8 mouse cellular contexts compared by ENCODE assay signal in genomic region chr7:3617242-3617995, GRCm38 (mm10). TPM values are rescaled to one million over a fixed set of nuclear protein-coding genes. Genes with fewer than 3 reads are reported as not detected.
DNase-seq lines count a peak whose midpoint lies in the region; ATAC-seq and TF ChIP-seq lines count a peak whose summit lies in the region.

TSS of gene Ndufa3 (plus strand) at chr7:3617373.

- no peaks in the 10 kb centered on the region for H3K27me3 ChIP-seq in embryonic facial prominence, embryonic 15.5 days
- H3K27me3 ChIP-seq in limb, embryonic 14.5 days (ENCODE audit: control insufficient read depth, insufficient read depth, low read length), result no peaks in the 10 kb centered on the region
- H3K27me3 ChIP-seq in midbrain, postnatal 0 days (ENCODE audit: insufficient read depth, low read length), result no peaks in the 10 kb centered on the region

- H3K9ac ChIP-seq in embryonic facial prominence, embryonic 15.5 days, result peak within 1 kb of the TSS; percentile 77
- peak within 1 kb of the TSS; percentile 74 for H3K9ac ChIP-seq in limb, embryonic 14.5 days (ENCODE audit: low read depth, low read length, severe bottlenecking)
- peak within 1 kb of the TSS; percentile 66 for H3K9ac ChIP-seq in midbrain, postnatal 0 days (replicated peaks; ENCODE audit: low read length, poor library complexity, severe bottlenecking)

- no peak for TF ChIP-seq CTCF in bone marrow, adult 2 months (IDR thresholded peaks at IDR 0.05; ENCODE audit: control insufficient read depth, insufficient read depth, low read length)
- TF ChIP-seq CTCF in midbrain, postnatal 0 days (IDR thresholded peaks at IDR 0.05), result no peak

- H3K4me2 ChIP-seq in embryonic facial prominence, embryonic 15.5 days (replicated peaks), result peak within 1 kb of the TSS; percentile 66
- peak within 1 kb of the TSS; percentile 62 for H3K4me2 ChIP-seq in limb, embryonic 14.5 days (replicated peaks; ENCODE audit: low read depth, low read length, severe bottlenecking)
- peak within 1 kb of the TSS; percentile 71 for H3K4me2 ChIP-seq in midbrain, postnatal 0 days (ENCODE audit: low read depth, low read length, poor library complexity, severe bottlenecking)

- under 1% methylated on average over 32 of the region's 32 CpGs for WGBS in bone marrow, adult 2 months
- 1% methylated on average over 32 of the region's 32 CpGs for WGBS in embryonic facial prominence, embryonic 15.5 days
- WGBS in limb, embryonic 14.5 days, result under 1% methylated on average over 32 of the region's 32 CpGs
- 1% methylated on average over 31 of the region's 32 CpGs for WGBS in midbrain, postnatal 0 days

- TF ChIP-seq POLR2A in bone marrow, adult 2 months (IDR thresholded peaks at IDR 0.05; ENCODE audit: borderline replicate concordance, control insufficient read depth, low read depth, low read length), result peak; percentile 54; the same call in 1 of the 2 replicates
- TF ChIP-seq POLR2A in limb, embryonic 14.5 days (IDR thresholded peaks at IDR 0.05; ENCODE audit: borderline replicate concordance, extremely low read depth, insufficient read depth, insufficient read length), result peak; percentile 42; the same call in 1 of the 2 replicates

- no peaks in the 10 kb centered on the region for H3K4me1 ChIP-seq in bone marrow, adult 2 months (ENCODE audit: control insufficient read depth, insufficient read depth, low read length)
- H3K4me1 ChIP-seq in embryonic facial prominence, embryonic 15.5 days, result peaks cover 6% of the 10 kb centered on the region; the same call in 1 of the 2 replicates
- H3K4me1 ChIP-seq in limb, embryonic 14.5 days (ENCODE audit: control insufficient read depth, insufficient read depth, low read length), result peaks cover 3% of the 10 kb centered on the region; the same call in 1 of the 2 replicates
- H3K4me1 ChIP-seq in midbrain, postnatal 0 days (ENCODE audit: insufficient read depth, low read length), result peaks cover 5% of the 10 kb centered on the region; the same call in 1 of the 2 replicates

- H3K4me3 ChIP-seq in bone marrow, adult 2 months (replicated peaks; ENCODE audit: control insufficient read depth, low read depth, low read length), result peak within 1 kb of the TSS; percentile 76
- peak within 1 kb of the TSS; percentile 83 for H3K4me3 ChIP-seq in embryonic facial prominence, embryonic 15.5 days (replicated peaks)
- peak within 1 kb of the TSS; percentile 69 for H3K4me3 ChIP-seq in limb, embryonic 14.5 days (replicated peaks; ENCODE audit: low read length)
- H3K4me3 ChIP-seq in midbrain, postnatal 0 days (ENCODE audit: low read depth, low read length), result peak within 1 kb of the TSS; percentile 66

- peak; percentile 96 for DNase-seq in A20 (ENCODE audit: low read depth, low spot score)
- peak; percentile 87 for DNase-seq in heart, adult 8-10 months (ENCODE audit: low spot score)
- DNase-seq in kidney, adult 9 months, result peak; percentile 90
- DNase-seq in limb, embryonic 14.5 days (ENCODE audit: low spot score), result peak; percentile 85
- peak; percentile 95 for DNase-seq in midbrain, postnatal 0 days (ENCODE audit: low spot score)
- DNase-seq in spleen, postnatal 14 days (ENCODE audit: low spot score in 2 of 2), result peak; percentile 65 to 74

- H3K27ac ChIP-seq in bone marrow, adult 2 months (ENCODE audit: control insufficient read depth, insufficient read depth, low read depth, low read length, poor library complexity), result peak within 1 kb of the TSS; percentile 13; the same call in 1 of the 2 replicates
- H3K27ac ChIP-seq in embryonic facial prominence, embryonic 15.5 days (replicated peaks), result peak within 1 kb of the TSS; percentile 86
- 0 out of 2 replicates have a peak within 1 kb of the TSS, but pooled peaks have one; percentile 55 for H3K27ac ChIP-seq in limb, embryonic 14.5 days (replicated peaks; ENCODE audit: low read depth, low read length)
- peak within 1 kb of the TSS; percentile 75 for H3K27ac ChIP-seq in midbrain, postnatal 0 days (ENCODE audit: low read depth, low read length)

- H3K9me3 ChIP-seq in embryonic facial prominence, embryonic 15.5 days (replicated peaks), result no peaks in the 10 kb centered on the region
- no peaks in the 10 kb centered on the region for H3K9me3 ChIP-seq in limb, embryonic 14.5 days (ENCODE audit: control insufficient read depth, low read length)
- H3K9me3 ChIP-seq in midbrain, postnatal 0 days (ENCODE audit: low read length), result no peaks in the 10 kb centered on the region

- peak; percentile 92 for ATAC-seq in embryonic facial prominence, embryonic 15.5 days (ENCODE audit: insufficient number of reproducible peaks, low FRiP score, low TSS enrichment, low read depth)
- ATAC-seq in limb, embryonic 14.5 days (ENCODE audit: low FRiP score, low read depth), result peak; percentile 97
- peak; percentile 96 for ATAC-seq in midbrain, postnatal 0 days (ENCODE audit: low FRiP score)

- peaks cover 22% of the 10 kb centered on the region for H3K36me3 ChIP-seq in embryonic facial prominence, embryonic 15.5 days
- peaks cover 24% of the 10 kb centered on the region for H3K36me3 ChIP-seq in limb, embryonic 14.5 days (ENCODE audit: control insufficient read depth, insufficient read depth, low read length)
- H3K36me3 ChIP-seq in midbrain, postnatal 0 days (ENCODE audit: insufficient read depth, low read length), result peaks cover 18% of the 10 kb centered on the region

RNA-seq across cellular contexts. Expression of gene Ndufa3, which starts in this region (rescaled TPM):
- 372 and 377 TPM in 2 replicates for polyA plus RNA-seq in bone marrow, adult 2 months (2011; ENCODE audit: insufficient read depth, insufficient read length, low replicate concordance, missing spikeins)
- polyA plus RNA-seq in embryonic facial prominence, embryonic 15.5 days (2015; fragmentation: Nextera tagmentation; extraction: Ambion mirVana), result 483 and 493 TPM in 2 replicates
- total RNA-seq in heart, adult 8-10 months (2022), result 1,000 to 10,000 TPM; 2,114 to 2,277 (median 2,237) TPM
- polyA plus RNA-seq in limb, embryonic 14.5 days (2012; rRNA removed), result 232 and 238 TPM in 2 replicates
- polyA plus RNA-seq in limb, embryonic 14.5 days (2014; fragmentation: Nextera tagmentation; extraction: Ambion mirVana), result 494 and 527 TPM in 2 replicates
- 340 and 373 TPM in 2 replicates for total RNA-seq in midbrain, postnatal 0 days (2014; rRNA removed)
- polyA plus RNA-seq in midbrain, postnatal 0 days (2015; fragmentation: Nextera tagmentation; extraction: Ambion mirVana), result 556 and 624 TPM in 2 replicates

Comparison
In these comparisons a context has a peak if more than half of its experiments do, and no peak if none do; other contexts are left out.
1. Peak in every context shown above with its lines: DNase-seq, ATAC-seq, H3K4me3 ChIP-seq and H3K27ac ChIP-seq.
2. H3K27ac ChIP-seq: peak in every context shown above with its lines; median percentile 86 in embryonic facial prominence, embryonic 15.5 days; 75 in midbrain, postnatal 0 days; 55 in limb, embryonic 14.5 days; 13 in bone marrow, adult 2 months.